Mouse (Mus musculus): ENCODE data around the gene Eif2s1. TPM values are rescaled to one million over a fixed set of nuclear protein-coding genes. Genes with fewer than 3 reads are reported as not detected.

Eif2s1 gene
- polyA plus RNA-seq (2017; shearing (Covaris generic)): 217 TPM

DNA sequence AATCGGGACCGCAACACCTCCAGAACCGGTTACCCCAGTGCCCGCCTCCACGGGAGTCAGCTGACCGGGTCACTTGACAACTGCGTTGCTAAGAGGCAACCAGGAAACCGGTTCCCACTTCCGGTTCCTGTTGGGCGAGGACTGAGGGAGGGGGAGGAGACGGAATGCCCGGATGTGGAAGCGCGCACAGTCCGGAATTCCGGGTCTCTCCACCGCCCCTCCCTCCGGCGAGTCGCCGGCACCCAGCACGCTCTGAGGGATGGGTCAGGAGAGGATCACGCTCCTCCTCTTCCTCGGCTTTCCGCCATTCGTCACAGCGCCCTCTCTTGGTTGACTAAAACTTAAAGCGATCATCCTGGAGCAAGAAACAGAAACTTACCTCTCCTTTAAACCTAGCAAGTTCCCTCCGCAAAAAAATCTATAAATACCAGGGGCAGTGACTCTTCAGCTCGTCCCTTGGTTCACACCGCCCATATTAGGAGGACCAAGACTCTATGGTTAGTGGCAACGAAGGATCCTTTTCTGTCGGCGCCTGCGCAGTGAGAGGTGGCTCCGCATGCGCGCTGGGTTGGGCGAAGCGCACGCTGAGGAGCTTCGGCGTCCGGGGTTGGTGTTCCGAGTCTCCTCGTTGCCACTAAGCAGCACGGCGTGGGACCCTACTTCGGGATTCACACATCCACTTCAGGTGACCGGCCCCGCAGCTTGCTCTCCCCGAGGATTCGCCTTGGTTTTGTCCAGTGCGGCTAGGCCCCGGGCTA is at the start of gene Eif2s1, which contains the start of gene Atp6v1d:
TSS of gene Eif2s1 (plus strand) at position 324 of the 758 bp plus-strand sequence.
TSS of gene Atp6v1d (minus strand) at position 143 of the 758 bp plus-strand sequence.

DNA sequence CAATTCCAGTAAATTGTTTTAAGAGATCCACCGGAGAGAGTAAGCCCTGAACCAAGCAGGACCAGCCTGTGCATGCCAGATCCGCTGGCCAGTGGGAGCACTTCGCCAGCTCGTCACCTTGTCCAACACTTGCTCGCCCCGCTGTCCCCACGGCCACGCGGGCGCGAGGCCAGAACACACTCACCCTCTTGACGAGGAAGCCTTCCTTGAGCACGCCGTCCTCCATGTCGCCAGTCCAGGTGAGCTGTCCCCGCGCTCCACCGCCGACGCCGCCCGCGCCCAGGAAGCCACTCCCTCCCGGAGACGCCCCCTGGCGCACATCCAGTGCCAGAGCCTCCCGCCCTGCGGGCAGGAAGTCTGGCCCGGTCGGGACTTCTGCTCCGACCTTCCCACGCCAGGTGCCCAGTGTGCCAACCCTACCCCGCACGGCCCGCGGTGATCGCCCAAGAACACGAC is 45.1 kb downstream of the Eif2s1 start, which contains the start of gene Plek2:
TSS of gene Plek2 (minus strand) at position 258 of the 456 bp plus-strand sequence.

Other genes starting within 250 kb of the Eif2s1 start
- not detected for gene Fam71d, start 170.3 kb upstream of the Eif2s1 start, polyA plus RNA-seq (2017; shearing (Covaris generic))
- 24.2 TPM for gene Mpp5, start 112.9 kb upstream of the Eif2s1 start, polyA plus RNA-seq (2017; shearing (Covaris generic))
- 238 TPM for gene Atp6v1d, start 181 bp upstream of the Eif2s1 start, polyA plus RNA-seq (2017; shearing (Covaris generic))
- not detected for gene Plek2, start 45.1 kb downstream of the Eif2s1 start, polyA plus RNA-seq (2017; shearing (Covaris generic))
- 83.9 TPM for gene Tmem229b, start 145.8 kb downstream of the Eif2s1 start, polyA plus RNA-seq (2017; shearing (Covaris generic))
- 0.09 TPM for gene Plekhh1, start 167.3 kb downstream of the Eif2s1 start, polyA plus RNA-seq (2017; shearing (Covaris generic))
- gene Pigh, start 227.8 kb downstream of the Eif2s1 start, polyA plus RNA-seq (2017; shearing (Covaris generic)): 28.4 TPM